Comparison of ENCODE assay signal across 23 mouse cellular contexts in the genomic region with DNA sequence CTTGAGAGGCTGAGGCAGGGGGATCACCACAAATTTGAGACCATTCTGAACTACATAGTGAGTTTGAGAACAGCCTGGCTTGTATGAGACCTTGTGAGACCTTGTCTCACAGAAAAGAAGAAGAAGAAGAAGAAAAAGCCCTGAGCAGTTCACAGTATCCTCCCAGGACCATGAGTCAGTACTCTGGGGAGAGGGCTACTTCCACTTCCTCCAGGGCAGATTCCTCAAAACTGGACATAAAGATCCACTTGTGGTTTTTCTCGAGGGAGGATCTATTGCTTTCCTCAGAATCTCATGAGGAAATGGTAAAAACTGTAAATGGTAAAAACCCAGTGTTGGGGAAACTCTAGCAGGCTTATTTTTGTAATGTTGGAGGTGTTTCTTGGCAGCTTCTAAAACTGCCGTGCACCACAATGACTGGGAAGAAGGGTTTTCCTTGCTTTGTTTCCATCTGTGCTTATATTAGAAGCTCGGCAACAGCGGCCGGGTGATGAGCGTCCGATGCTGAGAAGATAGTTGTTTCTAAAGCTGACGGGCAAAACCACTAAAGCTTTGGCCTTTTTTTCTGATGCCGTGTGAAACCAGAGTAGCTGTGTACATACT. TPM values are rescaled to one million over a fixed set of nuclear protein-coding genes. Genes with fewer than 3 reads are reported as not detected.
DNase-seq lines count a peak whose midpoint lies in the region; ATAC-seq and TF ChIP-seq lines count a peak whose summit lies in the region.
"Had no signal": no experiment of that assay in that cellular context is flagged by ENCODE, and none has a peak within 500 bp of the region (broad histone marks: within the 10 kb centered on the region; RNA-seq: fewer than 3 reads in every experiment).

No protein-coding gene starts in this region.

- peaks cover 4% of the 10 kb centered on the region for H3K4me1 ChIP-seq in G1E (ENCODE audit: insufficient read depth, low read depth, low read length)
- H3K4me1 ChIP-seq: forebrain, embryonic 12.5 days; heart, embryonic 12.5 days; hindbrain, embryonic 12.5 days; limb, embryonic 13.5 days; liver, embryonic 12.5 days; midbrain, embryonic 12.5 days; neural tube, embryonic 15.5 days had no signal

- H3K27me3 ChIP-seq in G1E (ENCODE audit: insufficient read depth, low read length) = no peaks in the 10 kb centered on the region; the same call in 1 of the 2 replicates
- H3K27me3 ChIP-seq: forebrain, embryonic 12.5 days; heart, embryonic 12.5 days; hindbrain, embryonic 12.5 days; limb, embryonic 13.5 days; liver, embryonic 12.5 days; midbrain, embryonic 12.5 days; neural tube, embryonic 15.5 days had no signal

- H3K4me3 ChIP-seq in G1E (ENCODE audit: low read depth, low read length) = no peak overlapping the region
- H3K4me3 ChIP-seq: forebrain, embryonic 12.5 days; heart, embryonic 12.5 days; hindbrain, embryonic 12.5 days; limb, embryonic 13.5 days; liver, embryonic 12.5 days; midbrain, embryonic 12.5 days; neural tube, embryonic 15.5 days had no signal

- TF ChIP-seq CTCF in G1E (IDR thresholded peaks at IDR 0.05; ENCODE audit: low read depth, low read length) = 0 out of 2 replicates have a peak, but pooled peaks have one; percentile 0

- H3K9me3 ChIP-seq in G1E (replicated peaks) = no peaks in the 10 kb centered on the region
- H3K9me3 ChIP-seq: forebrain, embryonic 12.5 days; heart, embryonic 12.5 days; hindbrain, embryonic 12.5 days; limb, embryonic 13.5 days; liver, embryonic 12.5 days; neural tube, embryonic 15.5 days had no signal

- DNase-seq in layer of hippocampus, adult 9-11 months = peak; percentile 45
- no peak for DNase-seq in layer of hippocampus, postnatal 36 days
- DNase-seq in 3T3-L1 (ENCODE audit: low read depth, low spot score) (peak; percentile 17), G1E (ENCODE audit: low spot score) (no peak)
- no peak for DNase-seq in adrenal gland, postnatal 25 days
- no peak for DNase-seq in thymus, postnatal 36 days
- DNase-seq: adrenal gland, postnatal 10 days; cerebellum, adult 9-10 months; gastrocnemius, postnatal 10 days; heart, adult 11 months; heart, postnatal 10 days; kidney, postnatal 25 days; lung, adult 18-20 months; lung, postnatal 10 days had no signal

- no peak for ATAC-seq in G1E (ENCODE audit: extremely low read depth, insufficient number of reproducible peaks, low FRiP score, poor library complexity, severe bottlenecking)
- ATAC-seq in megakaryocyte, adult 5-6 weeks (ENCODE audit: poor library complexity, severe bottlenecking) = peak; percentile 54; the same call in 1 of the 2 replicates
- ATAC-seq: intestine, postnatal 0 days; liver, embryonic 12.5 days had no signal

- H3K36me3 ChIP-seq in G1E (replicated peaks) = peaks cover 73% of the 10 kb centered on the region

RNA-seq across cellular contexts. Expression of gene Armc9, which starts 48.1 kb away (rescaled TPM):
- 10 to 100 TPM; 38.1 to 44.0 TPM for total RNA-seq in layer of hippocampus, postnatal 36 days (2021)
- total RNA-seq in G1E (2014; fragmentation: Nextera tagmentation) (11.2 and 15.0 TPM in 2 replicates), G1E (2017) (8.0 and 12.3 TPM in 2 replicates)
- 4.0 and 4.8 TPM in 2 replicates for polyA plus RNA-seq in G1E (2012)
- total RNA-seq in megakaryocyte, adult 5-6 weeks (2015) = 2.1 and 2.8 TPM in 2 replicates
- total RNA-seq in megakaryocyte, adult 5-6 weeks (2017) = 2.1 and 4.5 TPM in 2 replicates
- 12.4 and 13.0 TPM in 2 replicates for total RNA-seq in adrenal gland, postnatal 25 days (2021)

Comparison
In these comparisons a context has a peak if more than half of its experiments do, and no peak if none do; other contexts are left out.
1. DNase-seq: peak in layer of hippocampus, adult 9-11 months (single experiment) and 3T3-L1 (single experiment); none in layer of hippocampus, postnatal 36 days (0 of 2), G1E (single experiment), adrenal gland, postnatal 25 days (single experiment) and thymus, postnatal 36 days (0 of 2).